Mouse (Mus musculus) left cerebral cortex, adult 2 months (tissue): Measurements from ENCODE around the gene Ppt2. TPM values are rescaled to one million over a fixed set of nuclear protein-coding genes. Genes with fewer than 3 reads are reported as not detected.

Experiments
- DNase-seq, 2 experiments: peaks; one replicate each; pipeline ENCODE4 v3.0.0; 2021 to 2022; ENCODE audit warnings: low spot score in 2 of 2, mixed read lengths in 1 of 2; ENCODE audit errors: extremely low spot score in 1 of 2
- H3K27ac ChIP-seq: fragments of 200-600 bp; 2 replicates; pipeline ENCODE4 v1.8.1; 2022
- H3K4me3 ChIP-seq: fragments of 200-600 bp; 2 replicates; pipeline ENCODE4 v1.8.1; 2022
- CTCF ChIP-seq: fragments of 200-600 bp; IDR thresholded peaks from 2 replicates; pipeline ENCODE4 v1.8.1; 2022; ENCODE audit warnings: antibody characterized with exemption, mild to moderate bottlenecking, moderate library complexity
- intact Hi-C: fragments of 180-260 bp; cut with DNase I; formaldehyde crosslinking; loops from one replicate; pipeline ENCODE4 v1.15.1; 2025
- long read RNA-seq, 2 experiments: library from polyadenylated mRNA; stranded (forward); transcript quantifications; one replicate each; pipeline ENCODE4 v2.0.0; 2021; ENCODE audit warnings: borderline mapping rate in 2 of 2
- total RNA-seq, 2 experiments: library from RNA; stranded (reverse); gene quantifications; 2 replicates each; pipeline ENCODE4 v1.2.3; 2021

The Ppt2 gene
- 10 to 100 TPM; 47.3 to 48.6 TPM for total RNA-seq
- long read RNA-seq, experiment 1, transcript Ppt2-209 (9 exons, 1,710 nt): major isoform, 5 of 12 reads
- long read RNA-seq, experiment 1, partial matches to known transcripts: 0 of 12 reads
- long read RNA-seq, experiment 1, other reads (novel, unspliced or antisense): 5 of 12 reads
- long read RNA-seq, experiment 2, partial matches to known transcripts: 2 of 13 reads
- long read RNA-seq, experiment 2, other reads (novel, unspliced or antisense): 5 of 13 reads

GRCm38 (mm10) chr17:34627943-34628643, at the start of gene Ppt2:
Ppt2 (minus strand) TSS chr17:34628510.
- no peak for TF ChIP-seq CTCF
- intact Hi-C loops: loop anchor here (1.0 to 10.0 kb wide), 2 partner anchors 16 to 617 kb away; partner anchors contain the start of genes Ddx39b and Fkbpl
- H3K4me3 ChIP-seq: peak within 1 kb of the TSS; percentile 68
- peak; percentile 53 for DNase-seq
- peak within 1 kb of the TSS; percentile 97 for H3K27ac ChIP-seq

DNA sequence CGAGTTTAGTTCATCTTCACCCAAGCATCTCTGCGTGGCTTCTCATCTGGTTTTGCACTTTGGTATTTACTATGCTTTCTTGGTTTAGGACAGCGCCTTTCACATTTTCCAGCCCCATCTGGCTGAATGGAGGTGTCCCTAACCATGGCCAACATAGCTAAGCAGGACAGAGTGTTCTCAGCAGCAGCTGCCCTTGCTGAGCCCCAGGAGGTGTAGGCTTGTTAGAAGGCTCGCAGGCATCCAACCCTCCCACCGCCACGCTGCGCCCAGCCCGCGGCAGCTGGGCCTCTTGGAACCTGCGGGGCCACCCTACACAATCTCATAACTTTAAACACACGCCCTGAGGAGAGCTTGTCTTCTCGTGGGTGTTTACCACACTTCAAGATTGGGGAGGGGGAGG, 48.4 kb upstream of the Ppt2 start:
- Histone ChIP-seq H3K27ac (no peak overlapping the region), H3K4me3 (no peak overlapping the region)
- intact Hi-C loops: no loop called here
- TF ChIP-seq CTCF: no peak
- DNase-seq: no peak

DNA sequence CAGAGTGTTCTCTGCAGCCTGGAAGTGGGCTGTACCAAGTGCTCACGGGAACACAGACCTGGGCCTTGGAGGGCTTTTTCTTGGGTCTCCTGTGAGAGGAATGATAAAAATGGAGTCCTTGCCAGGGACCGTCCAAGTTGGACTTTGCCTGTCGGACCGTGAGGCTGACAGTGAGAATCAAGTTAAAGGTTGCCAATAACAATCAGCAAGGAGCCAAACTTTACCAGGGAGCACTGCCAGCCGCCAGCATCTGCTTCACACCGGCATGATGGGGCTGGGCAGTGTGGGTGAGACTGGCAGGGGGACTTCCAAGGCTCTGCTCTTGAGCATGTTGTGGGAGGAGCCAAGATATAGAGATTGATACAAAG, 47.8 kb upstream of the Ppt2 start:
- Histone ChIP-seq H3K27ac (no peak overlapping the region), H3K4me3 (no peak overlapping the region)
- TF ChIP-seq CTCF: no peak
- intact Hi-C loops: no loop called here
- DNase-seq: no peak

- no peak overlapping the region for H3K4me3 ChIP-seq
- intact Hi-C loops: no loop called here
- TF ChIP-seq CTCF: no peak
- DNase-seq: no peak
- no peak overlapping the region for H3K27ac ChIP-seq
Observed at GRCm38 (mm10) chr17:34675205-34676092, 47.1 kb upstream of the Ppt2 start.

DNA sequence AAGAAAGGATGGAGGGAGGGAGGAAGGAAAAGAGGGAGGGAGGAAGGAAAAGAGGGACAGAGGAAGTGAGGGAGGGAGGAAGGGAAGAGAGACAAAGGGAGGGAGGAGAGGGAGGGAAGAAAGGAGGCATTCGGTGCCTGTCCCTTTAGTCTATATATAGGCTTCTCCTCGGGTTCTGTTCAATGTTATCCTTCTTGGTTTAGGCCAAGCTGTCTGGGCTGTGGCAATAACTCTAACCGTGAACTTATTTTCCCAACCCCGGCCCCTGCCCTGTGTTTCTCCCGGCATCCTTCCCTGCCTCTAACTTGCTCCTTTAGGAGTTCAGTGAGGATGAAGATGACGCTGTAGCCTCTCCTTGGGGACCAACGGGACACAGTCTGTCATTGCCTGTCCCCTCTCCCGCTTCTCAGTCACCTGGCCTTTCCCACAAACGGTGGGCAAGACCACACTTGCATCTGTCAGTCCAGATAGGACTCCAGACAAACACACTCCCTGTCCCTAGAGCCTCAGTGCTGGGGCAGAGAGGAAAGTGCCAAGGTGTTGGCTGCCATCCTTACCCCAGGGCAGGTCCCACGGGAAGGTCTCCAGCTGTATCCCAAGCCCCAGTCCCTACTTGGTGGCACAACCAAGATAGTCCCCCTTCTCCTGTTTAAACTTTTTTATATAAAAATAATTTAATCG, 46.4 kb upstream of the Ppt2 start:
- no peak for DNase-seq
- no peak for TF ChIP-seq CTCF
- no peak overlapping the region for H3K4me3 ChIP-seq
- intact Hi-C loops: no loop called here
- no peak overlapping the region for H3K27ac ChIP-seq

DNA sequence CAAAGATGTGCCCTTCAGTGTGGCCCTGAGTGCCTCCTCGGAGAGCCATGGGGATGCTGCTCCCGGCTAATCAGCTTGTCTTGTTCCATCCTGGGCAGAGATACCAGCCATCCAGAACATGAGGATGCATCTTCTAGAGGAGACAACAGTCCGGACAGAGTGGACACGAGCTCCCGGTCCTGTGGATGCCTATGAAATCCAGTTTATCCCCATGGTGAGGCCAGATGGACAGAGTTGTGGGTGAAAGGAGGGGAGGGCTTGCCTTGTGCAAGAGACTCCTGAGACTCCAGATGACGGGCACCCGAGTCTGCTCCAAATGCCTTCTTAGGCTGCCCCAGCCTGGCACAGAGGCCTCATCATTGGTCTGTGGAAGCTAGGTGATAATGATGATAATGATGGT, 44.8 kb upstream of the Ppt2 start:
- no peak overlapping the region for H3K27ac ChIP-seq
- H3K4me3 ChIP-seq: no peak overlapping the region
- no peak for TF ChIP-seq CTCF
- DNase-seq: no peak
- intact Hi-C loops: no loop called here

- intact Hi-C loops: no loop called here
- DNase-seq: no peak
- Histone ChIP-seq H3K27ac (no peak overlapping the region), H3K4me3 (peak overlapping the region; percentile 31)
- TF ChIP-seq CTCF: no peak
Observed at GRCm38 (mm10) chr17:34672246-34672792, 44.0 kb upstream of the Ppt2 start.

- no peak; the same call in 1 of the 2 replicates for TF ChIP-seq CTCF
- intact Hi-C loops: no loop called here
- no peak overlapping the region for H3K27ac ChIP-seq
- DNase-seq: no peak
- peak overlapping the region; percentile 31 for H3K4me3 ChIP-seq
Observed at GRCm38 (mm10) chr17:34671151-34672066, 43.1 kb upstream of the Ppt2 start.

- peak within 1 kb of the TSS; percentile 31; the same call in 1 of the 2 replicates for H3K4me3 ChIP-seq
- DNase-seq: no peak
- intact Hi-C loops: no loop called here
- no peak within 1 kb of the TSS for H3K27ac ChIP-seq
- TF ChIP-seq CTCF: no peak
Observed at GRCm38 (mm10) chr17:34670235-34670634, 41.9 kb upstream of the Ppt2 start, which contains the start of gene Tnxb. Tnxb (plus strand) TSS chr17:34670535.

- DNase-seq: no peak
- intact Hi-C loops: no loop called here
- TF ChIP-seq CTCF: no peak
- Histone ChIP-seq H3K27ac (no peak overlapping the region), H3K4me3 (no peak overlapping the region)
Observed at GRCm38 (mm10) chr17:34664472-34664871, 36.2 kb upstream of the Ppt2 start.
